Mouse (Mus musculus): ENCODE data around the gene Gemin7.

Gene Gemin7

GRCm38 (mm10) chr7:19543584-19543983 lies 33.8 kb downstream of the Gemin7 start:
- DNase-seq, result no peak

GRCm38 (mm10) chr7:19542155-19542691 lies 35.2 kb downstream of the Gemin7 start:
- DNase-seq, result no peak

- DNase-seq, result no peak
These were observed 35.7 kb downstream of the Gemin7 start for GRCm38 (mm10) chr7:19541681-19542154.

- no peak for DNase-seq
These were observed 36.4 kb downstream of the Gemin7 start for GRCm38 (mm10) chr7:19540771-19541566.

- no peak for DNase-seq
These were observed 42.7 kb downstream of the Gemin7 start for GRCm38 (mm10) chr7:19534676-19535075.

- DNase-seq, result no peak
These were observed 45.2 kb downstream of the Gemin7 start for GRCm38 (mm10) chr7:19532240-19532639.

GRCm38 (mm10) chr7:19531077-19531476 lies 46.3 kb downstream of the Gemin7 start:
- DNase-seq, result no peak

GRCm38 (mm10) chr7:19525105-19525481 lies 52.3 kb downstream of the Gemin7 start:
- no peak for DNase-seq

- DNase-seq, result no peak
These were observed 52.8 kb downstream of the Gemin7 start for GRCm38 (mm10) chr7:19524420-19525104.

- peak; percentile 81 for DNase-seq
These were observed 53.5 kb downstream of the Gemin7 start for GRCm38 (mm10) chr7:19523757-19524419.

- DNase-seq, result no peak
These were observed 54.2 kb downstream of the Gemin7 start for GRCm38 (mm10) chr7:19523017-19523756.

- no peak for DNase-seq
These were observed 57.4 kb downstream of the Gemin7 start for GRCm38 (mm10) chr7:19520032-19520431.

- DNase-seq, result peak; percentile 12
These were observed 59.6 kb downstream of the Gemin7 start, which contains the start of gene Nkpd1 for GRCm38 (mm10) chr7:19517652-19518365. Gene Nkpd1 (plus strand): TSS chr7:19517838.

Measured in right cerebral cortex, postnatal 4 days (tissue).